Mouse (Mus musculus) embryonic fibroblast, embryonic 13.5 days (primary cell): ENCODE data around the gene Ergic1. TPM values are rescaled to one million over a fixed set of nuclear protein-coding genes. Genes with fewer than 3 reads are reported as not detected.
A peak's percentile ranks its signal among the peaks of the same experiment; 100 is the strongest.

Experiments used
- H3K27ac ChIP-seq: 2 replicates; pipeline ENCODE4 v1.5.1; 2012; ENCODE audit warnings: low read length, control low read depth, inconsistent platforms; ENCODE audit not compliant: insufficient read depth
- H3K4me1 ChIP-seq: 2 replicates; pipeline ENCODE4 v1.6.1; 2011; ENCODE audit warnings: low read length; ENCODE audit not compliant: control insufficient read depth, insufficient read depth
- H3K4me3 ChIP-seq: 2 replicates; pipeline ENCODE4 v1.5.1; 2011; ENCODE audit warnings: mild to moderate bottlenecking, control low read depth, low read length; ENCODE audit not compliant: insufficient read depth
- CTCF ChIP-seq: IDR thresholded peaks from 2 replicates; pipeline ENCODE4 v1.5.1; 2011; ENCODE audit warnings: mild to moderate bottlenecking, control low read depth, low read length, moderate library complexity, borderline replicate concordance; ENCODE audit not compliant: insufficient read depth
- POLR2A ChIP-seq: IDR thresholded peaks from 2 replicates; pipeline ENCODE4 v1.6.1; 2011; ENCODE audit warnings: low read depth, mild to moderate bottlenecking, control low read depth, low read length, moderate library complexity
- polyA plus RNA-seq: library from polyadenylated mRNA; stranded (reverse); fragments of >200 nt; gene quantifications from 2 replicates; pipeline ENCODE4 v1.2.4, GENCODE M21; 2011; ENCODE audit warnings: low read depth; ENCODE audit not compliant: missing spikeins, insufficient read length

The Ergic1 gene
- polyA plus RNA-seq, 1 experiment = 376 TPM

- no peak overlapping the region for H3K4me3 ChIP-seq
- no peaks in the 10 kb centered on the region for H3K4me1 ChIP-seq
- TF ChIP-seq POLR2A = no peak
- H3K27ac ChIP-seq = no peak overlapping the region
Measured at GRCm38 (mm10) chr17:26644509-26645410, 83.5 kb downstream of the Ergic1 start.

GRCm38 (mm10) chr17:26645411-26645854, 84.1 kb downstream of the Ergic1 start:
- no peak overlapping the region for H3K4me3 ChIP-seq
- TF ChIP-seq POLR2A = no peak
- TF ChIP-seq CTCF = no peak
- H3K4me1 ChIP-seq = no peaks in the 10 kb centered on the region
- H3K27ac ChIP-seq = no peak overlapping the region

GRCm38 (mm10) chr17:26647283-26647682, 86.0 kb downstream of the Ergic1 start:
- Histone ChIP-seq H3K4me3 (no peak overlapping the region), H3K4me1 (no peaks in the 10 kb centered on the region), H3K27ac (no peak overlapping the region)
- TF ChIP-seq POLR2A (no peak), CTCF (no peak)

GRCm38 (mm10) chr17:26649565-26649964, 88.3 kb downstream of the Ergic1 start:
- TF ChIP-seq CTCF (peak; percentile 11; the same call in 1 of the 2 replicates), POLR2A (no peak)
- no peak overlapping the region for H3K4me3 ChIP-seq
- no peaks in the 10 kb centered on the region for H3K4me1 ChIP-seq
- H3K27ac ChIP-seq = no peak overlapping the region

GRCm38 (mm10) chr17:26650451-26651363, 89.4 kb downstream of the Ergic1 start:
- Histone ChIP-seq H3K27ac (no peak overlapping the region), H3K4me1 (no peaks in the 10 kb centered on the region), H3K4me3 (no peak overlapping the region)
- no peak for TF ChIP-seq CTCF
- TF ChIP-seq POLR2A = no peak

- Histone ChIP-seq H3K4me3 (no peak overlapping the region), H3K4me1 (peaks cover 7% of the 10 kb centered on the region), H3K27ac (no peak overlapping the region; the same call in 1 of the 2 replicates)
- no peak for TF ChIP-seq POLR2A
- no peak for TF ChIP-seq CTCF
Measured at GRCm38 (mm10) chr17:26658854-26659572, 97.7 kb downstream of the Ergic1 start.

- peaks cover 7% of the 10 kb centered on the region for H3K4me1 ChIP-seq
- TF ChIP-seq POLR2A (no peak), CTCF (no peak)
- no peak overlapping the region for H3K4me3 ChIP-seq
- H3K27ac ChIP-seq = no peak overlapping the region; the same call in 1 of the 2 replicates
Measured at GRCm38 (mm10) chr17:26659573-26659915, 98.3 kb downstream of the Ergic1 start.

GRCm38 (mm10) chr17:26660192-26660912, 99.1 kb downstream of the Ergic1 start:
- peaks cover 7% of the 10 kb centered on the region for H3K4me1 ChIP-seq
- H3K27ac ChIP-seq = no peak overlapping the region
- peak; percentile 82 for TF ChIP-seq CTCF
- TF ChIP-seq POLR2A = no peak
- no peak overlapping the region for H3K4me3 ChIP-seq

- H3K4me1 ChIP-seq = peaks cover 7% of the 10 kb centered on the region
- TF ChIP-seq POLR2A (no peak), CTCF (no peak)
- H3K27ac ChIP-seq = no peak overlapping the region
- H3K4me3 ChIP-seq = no peak overlapping the region
Measured at GRCm38 (mm10) chr17:26662204-26662603, 100.9 kb downstream of the Ergic1 start.
